Mouse (Mus musculus): ENCODE measurements around the gene Htra1.

GRCm38 (mm10) chr7:130984294-130984693 is 48.4 kb downstream of the Htra1 start:
- TF ChIP-seq CTCF (IDR thresholded peaks at IDR 0.05; ENCODE audit: control insufficient read depth, insufficient read depth, insufficient read length) = no peak
- TF ChIP-seq MAX (IDR thresholded peaks at IDR 0.05) = no peak
- no peak for TF ChIP-seq MYOD1 (IDR thresholded peaks at IDR 0.05; ENCODE audit: control insufficient read depth, insufficient read length, low read depth)
- no peak for TF ChIP-seq MYOG (IDR thresholded peaks at IDR 0.05; ENCODE audit: control insufficient read depth, extremely low read depth, insufficient read length)
- TF ChIP-seq USF1 (IDR thresholded peaks at IDR 0.05; ENCODE audit: low read depth) = no peak
